Mouse (Mus musculus): ENCODE results near the gene Ilvbl.
"Not testable (repeated sequence)": the region's sequence is repeated elsewhere in the genome, so short reads cannot be mapped to it uniquely, and the experiment has no call there.

Ilvbl gene

DNA sequence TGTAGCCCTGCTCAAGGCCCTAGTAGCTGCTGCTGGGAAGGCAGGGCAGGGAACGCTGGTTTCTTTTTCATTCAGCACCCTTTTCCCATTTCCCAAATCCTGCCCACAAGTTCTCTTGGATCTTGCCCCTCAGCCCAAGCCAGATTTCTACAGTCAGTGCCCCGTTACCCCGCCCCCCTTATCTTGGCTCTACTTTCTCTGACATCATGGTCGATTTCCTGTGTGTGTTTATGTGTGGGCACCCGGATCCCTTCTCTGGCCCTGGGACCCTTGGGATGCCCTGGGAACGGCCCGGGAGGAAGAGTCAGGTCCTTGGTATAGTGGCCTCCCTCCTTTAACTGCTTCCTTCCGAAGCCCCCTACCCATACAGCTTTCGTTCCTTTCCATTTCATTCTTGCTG, 16.6 kb downstream of the Ilvbl start:
- no peak for DNase-seq (ENCODE audit: low spot score in 2 of 2)

DNA sequence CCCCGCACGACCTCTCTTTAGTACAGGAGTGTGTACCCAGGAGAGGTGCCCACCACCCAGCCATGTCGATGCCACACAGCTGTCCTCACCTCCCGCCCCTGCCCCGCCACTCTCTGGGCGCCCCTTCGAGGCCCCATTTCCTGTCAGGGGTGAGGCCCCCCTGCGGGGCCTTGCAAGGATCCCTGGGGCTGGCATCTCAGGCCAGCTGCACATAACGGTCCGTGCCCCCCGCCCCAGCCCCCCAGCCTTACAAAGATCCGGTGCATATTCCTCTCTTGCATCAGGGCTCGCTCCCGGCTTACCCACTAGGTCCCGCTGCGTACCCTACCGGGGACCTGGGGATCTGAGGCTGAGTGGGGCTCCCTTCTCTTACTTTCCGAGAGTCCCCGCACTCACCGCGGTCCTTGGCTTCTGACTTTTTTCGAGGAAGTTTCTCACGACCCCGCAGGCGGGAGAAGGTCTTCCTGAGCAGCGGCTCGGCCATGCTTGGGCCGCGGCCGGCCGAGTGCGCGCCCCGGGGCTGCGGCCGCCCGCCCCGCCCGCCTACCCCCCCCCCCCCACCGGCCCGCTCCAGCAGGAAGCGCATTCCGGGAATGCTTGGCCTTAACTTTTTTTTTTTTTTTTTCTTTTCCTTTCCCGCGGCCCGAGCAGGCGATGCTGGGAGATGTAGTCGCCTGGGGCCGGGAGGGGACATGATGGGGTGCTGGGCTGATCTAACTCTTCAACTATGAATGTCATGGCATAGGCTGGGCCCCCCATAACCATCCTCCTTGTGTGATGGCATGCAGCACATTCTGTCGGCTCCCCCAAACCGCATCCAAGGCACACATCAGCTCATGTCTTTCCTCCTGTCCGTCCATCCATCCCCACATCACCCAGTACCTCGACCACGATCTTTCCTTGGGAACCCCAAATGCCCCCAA, 17.5 kb downstream of the Ilvbl start, which contains the start of gene Syde1:
Gene Syde1, minus strand, starts transcription at position 559 of the 923 bp plus-strand sequence.
- peak; percentile 34 to 69 for DNase-seq (ENCODE audit: low spot score in 2 of 2)

DNA sequence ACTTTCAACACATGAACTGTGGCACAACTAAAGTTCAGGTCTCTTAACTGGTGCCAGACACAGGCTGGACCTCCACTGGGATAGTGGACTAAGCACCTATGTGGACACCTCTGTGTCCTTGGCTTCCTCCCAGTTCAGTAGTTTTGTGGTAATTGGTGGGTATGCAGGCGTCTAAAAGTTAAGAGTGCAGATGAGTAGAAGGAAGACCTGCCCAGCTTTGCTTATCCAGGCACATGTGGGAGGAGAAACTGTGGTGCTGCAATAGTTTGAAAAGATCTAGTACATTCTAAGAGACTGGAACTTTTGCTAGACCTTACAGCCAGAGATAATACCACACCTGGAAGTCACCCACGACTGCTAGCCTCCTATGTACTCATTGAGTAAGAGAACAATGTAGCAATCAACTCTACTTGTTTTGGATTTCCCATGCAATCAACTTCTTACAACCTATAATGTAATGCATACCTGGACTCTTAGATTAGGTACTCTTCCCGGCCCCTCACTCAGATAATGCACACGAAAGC, 18.8 kb downstream of the Ilvbl start:
- no peak for DNase-seq (ENCODE audit: low spot score in 2 of 2)

DNA sequence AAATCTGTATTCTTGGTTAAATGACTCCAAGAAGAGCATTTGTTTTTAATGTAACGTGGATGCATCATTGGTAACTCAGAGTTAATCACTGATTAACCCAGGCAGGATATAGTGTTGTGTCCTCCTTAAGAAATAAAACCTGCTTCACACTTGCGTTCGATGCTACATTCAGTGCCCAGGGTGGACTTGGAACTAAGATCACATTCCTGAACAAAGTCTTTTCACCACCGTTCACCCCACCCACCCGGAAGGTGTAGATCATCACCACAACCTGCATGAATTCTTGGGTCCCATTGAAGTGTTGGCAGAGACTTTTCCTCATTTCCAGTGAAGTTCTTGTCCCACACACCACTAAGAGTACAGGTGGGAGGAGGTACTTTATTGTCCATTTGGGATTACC, 19.6 kb downstream of the Ilvbl start:
- DNase-seq (ENCODE audit: low spot score in 2 of 2): no peak

DNA sequence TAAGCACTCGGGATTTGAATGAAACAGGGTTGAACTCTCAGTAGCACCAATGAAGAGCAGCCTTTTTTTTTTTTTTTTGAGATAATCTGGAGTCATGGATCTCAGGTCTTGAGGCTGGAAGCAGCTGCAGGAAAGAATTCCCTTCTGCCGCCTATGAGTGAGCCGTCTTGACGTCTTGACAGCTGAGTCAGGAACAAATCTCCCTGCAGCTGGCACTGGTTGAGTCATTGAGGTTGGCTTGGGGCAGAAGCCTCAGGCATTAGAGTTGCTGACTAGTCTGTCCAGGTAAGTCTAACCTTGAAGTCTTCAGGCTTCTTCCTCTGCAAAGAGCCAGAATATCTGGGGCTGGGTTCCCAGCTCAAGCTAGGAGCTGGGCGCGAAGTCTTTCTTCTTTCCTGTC, 20.0 kb downstream of the Ilvbl start:
- DNase-seq (ENCODE audit: low spot score in 2 of 2): no peak

DNA sequence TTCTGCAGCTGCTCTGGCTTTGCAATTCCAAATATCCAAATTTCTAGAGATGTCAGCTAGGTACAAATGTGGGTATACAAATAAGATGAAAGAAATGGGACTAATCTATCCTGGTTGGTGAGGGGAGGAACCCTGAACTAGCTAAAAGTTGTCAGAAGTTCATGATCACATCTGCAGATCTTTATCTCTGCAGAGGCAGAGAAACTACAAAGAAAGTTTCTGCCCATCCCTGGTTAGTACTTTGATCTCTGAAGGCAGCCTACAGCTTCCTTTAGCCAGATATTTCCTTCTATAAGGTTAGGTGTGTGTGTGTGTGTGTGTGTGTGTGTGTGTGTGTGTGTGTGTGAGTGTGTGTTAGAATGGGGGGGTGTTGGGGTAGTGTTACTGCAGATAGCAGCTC, 20.4 kb downstream of the Ilvbl start:
- DNase-seq (ENCODE audit: low spot score in 2 of 2): no peak

DNA sequence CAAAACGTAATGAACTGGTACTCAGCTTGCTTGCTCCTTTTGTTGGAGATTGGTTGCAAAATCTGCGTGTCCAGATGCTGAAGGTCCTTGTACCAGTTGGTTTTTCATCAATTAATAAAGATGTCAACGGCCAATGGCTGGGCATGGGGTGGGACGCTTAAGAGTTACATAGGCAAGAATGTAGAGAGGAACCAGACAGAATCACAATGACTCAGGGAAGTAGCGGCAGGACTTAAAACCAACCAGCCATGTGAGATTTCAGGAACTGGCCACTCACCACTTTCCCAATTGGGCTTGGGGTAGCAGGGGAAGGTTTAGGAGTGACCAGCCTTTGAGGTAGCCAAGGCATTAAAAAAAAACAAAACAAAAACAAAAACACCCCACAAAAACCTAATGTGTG, 25.7 kb downstream of the Ilvbl start:
- DNase-seq (ENCODE audit: low spot score in 2 of 2): no peak

DNA sequence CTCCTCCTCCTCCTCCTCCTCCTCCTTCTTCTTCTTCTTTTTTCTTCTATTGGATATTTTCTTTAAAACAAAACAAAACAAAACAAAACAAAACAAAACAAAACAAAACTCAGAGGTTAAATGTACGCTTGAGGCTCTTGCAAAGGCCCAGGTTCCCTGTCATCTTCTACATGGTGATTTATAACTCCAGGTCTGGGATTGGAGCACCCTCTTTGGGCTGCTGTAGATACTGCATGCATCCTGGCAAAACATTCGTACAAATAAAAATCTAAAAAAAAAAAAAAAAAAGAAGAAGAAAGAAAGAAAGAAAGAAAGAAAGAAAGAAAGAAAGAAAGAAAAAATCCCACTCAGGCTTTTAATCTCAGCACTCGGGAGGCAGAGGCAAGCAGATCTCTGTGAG, 30.9 kb downstream of the Ilvbl start:
- no peak for DNase-seq (ENCODE audit: low spot score in 2 of 2)

DNA sequence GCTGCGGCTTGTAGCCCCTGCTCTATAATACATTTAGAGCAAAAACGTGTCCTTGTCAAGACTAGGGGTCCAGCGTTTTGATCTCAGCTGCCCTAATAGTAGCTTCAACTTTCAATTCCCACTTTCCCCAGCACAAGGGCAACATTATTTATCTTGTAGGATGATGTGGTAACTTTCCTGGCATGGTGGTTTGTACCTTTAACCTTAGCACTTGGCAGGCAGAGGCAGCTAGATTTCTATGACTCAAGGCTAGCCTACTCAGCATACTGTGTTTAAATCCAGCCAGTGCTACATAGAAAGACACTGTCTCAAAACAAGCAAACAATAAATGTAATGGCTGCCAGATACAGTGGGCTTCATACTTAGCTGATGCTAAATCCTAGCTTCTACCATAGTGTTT, 33.5 kb downstream of the Ilvbl start:
- no peak for DNase-seq (ENCODE audit: low spot score in 2 of 2)

DNA sequence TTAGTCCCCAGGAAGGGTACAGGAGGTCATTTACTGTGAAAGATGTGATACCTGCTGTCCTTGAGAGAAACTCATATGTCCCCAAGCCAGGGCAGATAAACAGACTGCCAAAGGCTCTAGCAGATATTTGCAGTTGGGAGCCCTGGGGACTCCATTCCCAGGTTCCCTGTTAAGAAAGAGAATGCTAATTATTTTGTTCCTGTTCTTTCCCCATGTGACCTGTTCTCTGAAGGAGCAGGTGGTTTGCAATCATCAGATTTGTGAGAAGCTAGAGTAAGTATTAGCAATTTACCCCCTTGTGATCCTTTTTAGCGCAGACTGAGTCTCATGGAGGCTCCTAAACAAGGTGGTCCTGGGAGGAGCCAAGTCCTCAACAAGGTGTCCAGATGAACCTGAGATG, 43.8 kb downstream of the Ilvbl start, which contains the start of gene Olfr1357:
Gene Olfr1357, minus strand, starts transcription at position 101 of the 400 bp plus-strand sequence.
- no peak for DNase-seq (ENCODE audit: low spot score in 2 of 2)

DNA sequence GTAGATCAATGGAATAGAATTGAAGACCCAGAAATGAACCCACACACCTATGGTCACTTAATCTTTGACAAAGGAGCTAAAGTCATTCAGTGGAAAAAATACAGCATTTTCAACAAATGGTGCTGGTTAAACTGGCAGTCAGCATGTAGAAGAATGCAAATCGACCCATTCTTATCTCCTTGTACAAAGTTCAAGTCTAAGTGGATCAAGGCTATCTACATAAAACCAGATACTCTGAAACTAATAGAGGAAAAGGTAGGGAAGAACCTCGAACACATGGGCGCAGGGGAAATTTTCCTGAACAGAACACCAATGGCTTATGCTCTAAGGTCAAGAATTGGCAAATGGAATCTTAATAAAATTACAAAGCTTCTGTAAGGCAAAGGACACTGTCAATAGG, 49.0 kb downstream of the Ilvbl start:
- not testable (repeated sequence) for DNase-seq (ENCODE audit: low spot score in 2 of 2)

DNA sequence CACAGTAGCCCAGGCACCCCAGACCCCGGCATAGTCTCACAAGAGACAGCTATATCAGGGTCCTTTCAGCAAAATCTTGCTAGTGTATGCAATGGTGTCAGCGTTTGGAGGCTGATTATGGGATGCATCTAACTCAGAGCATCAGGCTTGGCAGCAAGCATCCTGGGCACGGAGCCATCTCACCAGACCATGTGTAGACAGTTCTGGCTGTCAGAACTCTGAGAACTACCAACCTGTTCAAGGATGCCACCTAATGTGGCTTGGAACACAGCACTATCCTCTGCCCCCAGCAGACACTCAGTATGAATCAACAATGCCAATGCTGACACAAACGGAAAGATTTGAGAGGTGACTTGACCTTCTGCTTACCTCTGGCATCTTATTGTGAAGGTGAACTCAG, 56.0 kb downstream of the Ilvbl start:
- no peak for DNase-seq (ENCODE audit: low spot score in 2 of 2)

DNA sequence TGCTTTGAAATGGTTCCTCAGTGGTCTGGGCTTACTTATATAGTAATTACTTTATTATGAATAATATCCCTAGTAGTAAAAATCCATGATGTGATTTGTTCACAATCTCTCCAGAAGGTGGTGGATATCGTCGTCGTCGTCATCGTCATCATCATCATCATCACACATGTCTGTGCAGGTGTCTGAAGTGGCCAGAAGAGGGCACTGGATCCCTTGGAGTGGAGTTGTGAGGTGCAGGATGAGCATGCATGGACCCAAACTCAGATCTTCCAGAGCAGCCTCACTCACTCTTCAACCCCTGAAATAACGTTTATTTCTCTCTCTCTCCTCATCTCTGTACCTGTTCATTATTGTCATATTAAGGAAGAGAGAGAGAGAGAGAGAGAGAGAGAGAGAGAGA, 58.2 kb downstream of the Ilvbl start:
- DNase-seq (ENCODE audit: low spot score in 2 of 2): no peak

Measured in spleen, postnatal 4 days (tissue).